ENCODE assay signal across 8 mouse cellular contexts in genomic region chr7:27508648-27509005, GRCm38 (mm10). TPM values are rescaled to one million over a fixed set of nuclear protein-coding genes. Genes with fewer than 3 reads are reported as not detected.
A peak's percentile ranks its signal among the peaks of the same experiment; 100 is the strongest.
DNase-seq lines count a peak whose midpoint lies in the region; ATAC-seq and TF ChIP-seq lines count a peak whose summit lies in the region.

No protein-coding gene starts in this region.

- no peaks in the 10 kb centered on the region for H3K27me3 ChIP-seq in Patski
- no peaks in the 10 kb centered on the region for H3K27me3 ChIP-seq in intestine, embryonic 14.5 days (replicated peaks; ENCODE audit: control insufficient read depth, insufficient read depth, low read length)
- no peaks in the 10 kb centered on the region for H3K27me3 ChIP-seq in liver, postnatal 0 days (ENCODE audit: insufficient read depth, low read length)
- H3K27me3 ChIP-seq in neural tube, embryonic 12.5 days (replicated peaks): no peaks in the 10 kb centered on the region

- TF ChIP-seq CTCF in Patski (IDR thresholded peaks at IDR 0.05): peak; percentile 92
- TF ChIP-seq CTCF in liver, postnatal 0 days (IDR thresholded peaks at IDR 0.05; ENCODE audit: low read depth): peak; percentile 90

- TF ChIP-seq EP300 in liver, postnatal 0 days (IDR thresholded peaks at IDR 0.05; ENCODE audit: low read depth): no peak

- peak overlapping the region; percentile 99 for H3K27ac ChIP-seq in intestine, embryonic 14.5 days (ENCODE audit: low read depth)
- H3K27ac ChIP-seq in liver, postnatal 0 days (ENCODE audit: low read depth): peak overlapping the region; percentile 94
- no peak overlapping the region for H3K27ac ChIP-seq in neural tube, embryonic 12.5 days

- H3K9ac ChIP-seq in intestine, embryonic 14.5 days (ENCODE audit: low read length): peak overlapping the region; percentile 29; the same call in 1 of the 2 replicates
- H3K9ac ChIP-seq in liver, postnatal 0 days (replicated peaks): no peak overlapping the region
- no peak overlapping the region for H3K9ac ChIP-seq in neural tube, embryonic 12.5 days

- WGBS in intestine, embryonic 14.5 days: 18% methylated on average over 6 of the region's 6 CpGs
- WGBS in liver, postnatal 0 days (ENCODE audit: insufficient replicate concordance): 23% methylated on average over 6 of the region's 6 CpGs
- 21% methylated on average over 6 of the region's 6 CpGs for WGBS in neural tube, embryonic 12.5 days

- DNase-seq in A20 (ENCODE audit: low read depth, low spot score) (peak; percentile 82), Patski (ENCODE audit: low read depth, low spot score) (no peak)
- DNase-seq in cerebellum, postnatal 10 days: peak; percentile 71 to 73
- DNase-seq in gastrocnemius, adult 8-10 months (ENCODE audit: low spot score in 2 of 2): peak; percentile 28 to 50
- peak; percentile 75 for DNase-seq in intestine, embryonic 14.5 days (ENCODE audit: low spot score)
- peak; percentile 79 for DNase-seq in liver, postnatal 0 days
- DNase-seq in thymus, postnatal 36 days: peak; percentile 65 to 68

- in situ Hi-C loops in Patski (cut with MboI; ENCODE audit: low pct_unique_long_range_greater_than_20kb): loop anchor here (5.0 kb wide), 1 partner anchor 61 kb away; the partner anchor contains the start of genes Blvrb and Sptbn4

- ATAC-seq in Patski: peak; percentile 75
- peak; percentile 52 for ATAC-seq in intestine, embryonic 14.5 days (replicated peaks; ENCODE audit: low FRiP score, low TSS enrichment, low read depth)
- ATAC-seq in liver, postnatal 0 days: peak; percentile 80
- peak; percentile 57 for ATAC-seq in neural tube, embryonic 12.5 days (ENCODE audit: low FRiP score, low read depth)

- H3K9me3 ChIP-seq in intestine, embryonic 14.5 days (ENCODE audit: control insufficient read depth, low read length): no peaks in the 10 kb centered on the region
- H3K9me3 ChIP-seq in liver, postnatal 0 days (ENCODE audit: low read length): no peaks in the 10 kb centered on the region
- H3K9me3 ChIP-seq in neural tube, embryonic 12.5 days: no peaks in the 10 kb centered on the region

- H3K36me3 ChIP-seq in intestine, embryonic 14.5 days (ENCODE audit: control insufficient read depth, insufficient read depth, low read length): no peaks in the 10 kb centered on the region
- no peaks in the 10 kb centered on the region for H3K36me3 ChIP-seq in liver, postnatal 0 days (replicated peaks; ENCODE audit: insufficient read depth, low read length)
- no peaks in the 10 kb centered on the region for H3K36me3 ChIP-seq in neural tube, embryonic 12.5 days

- H3K4me1 ChIP-seq in intestine, embryonic 14.5 days (replicated peaks; ENCODE audit: control insufficient read depth, insufficient read depth, low read length): peaks cover 11% of the 10 kb centered on the region; the same call in 1 of the 2 replicates
- H3K4me1 ChIP-seq in liver, postnatal 0 days (ENCODE audit: insufficient read depth): peaks cover 15% of the 10 kb centered on the region; the same call in 1 of the 2 replicates
- H3K4me1 ChIP-seq in neural tube, embryonic 12.5 days: peaks cover 6% of the 10 kb centered on the region

- CTCF ChIA-PET in Patski (lab: Charles Lee): interaction anchor here (1.0 to 2.8 kb wide), 9 partner anchors 10 to 179 kb away, joined by 3 to 16 read pairs (median 4); partner anchors contain the start of genes 2310022A10Rik and Pld3

- POLR2A ChIA-PET in Patski (lab: Charles Lee): interaction anchor here (0.9 to 3.6 kb wide), 5 partner anchors 8 to 34 kb away, joined by 3 to 20 read pairs (median 3); no protein-coding TSS in a partner anchor

- H3K4me2 ChIP-seq in intestine, embryonic 14.5 days (ENCODE audit: low read length): peak overlapping the region; percentile 68
- H3K4me2 ChIP-seq in liver, postnatal 0 days (ENCODE audit: low read depth, low read length): peak overlapping the region; percentile 95
- H3K4me2 ChIP-seq in neural tube, embryonic 12.5 days (replicated peaks): peak overlapping the region; percentile 70

- peak overlapping the region; percentile 63 for H3K4me3 ChIP-seq in intestine, embryonic 14.5 days (ENCODE audit: low read depth, low read length)
- H3K4me3 ChIP-seq in liver, postnatal 0 days (ENCODE audit: low read depth, low read length): peak overlapping the region; percentile 66
- peak overlapping the region; percentile 49; the same call in 1 of the 2 replicates for H3K4me3 ChIP-seq in neural tube, embryonic 12.5 days

RNA-seq across cellular contexts. Expression of gene Prx, which starts 9.5 kb away (rescaled TPM):
- polyA plus RNA-seq in Patski (2021): 4.4 TPM
- 1 to 10 TPM; 2.3 to 7.7 (median 5.7) TPM for total RNA-seq in gastrocnemius, adult 8-10 months (2022)
- 1.5 and 1.6 TPM in 2 replicates for polyA plus RNA-seq in intestine, embryonic 14.5 days (2014; fragmentation: Nextera tagmentation; extraction: Ambion mirVana)
- 0.25 and 0.28 TPM in 2 replicates for polyA plus RNA-seq in liver, postnatal 0 days (2015; fragmentation: Nextera tagmentation; extraction: Ambion mirVana)
- 2.2 and 2.8 TPM in 2 replicates for polyA plus RNA-seq in neural tube, embryonic 12.5 days (2016; fragmentation: Nextera tagmentation; extraction: Ambion mirVana)

RNA-seq across cellular contexts. Expression of gene Hipk4, which starts 14.4 kb away (rescaled TPM):
- 0.95 TPM for polyA plus RNA-seq in Patski (2021)
- total RNA-seq in gastrocnemius, adult 8-10 months (2022): under 1 TPM in 1 of 4 experiments, not detected in 3; 0.11 TPM
- 0.83 and 1.2 TPM in 2 replicates for polyA plus RNA-seq in intestine, embryonic 14.5 days (2014; fragmentation: Nextera tagmentation; extraction: Ambion mirVana)
- polyA plus RNA-seq in liver, postnatal 0 days (2015; fragmentation: Nextera tagmentation; extraction: Ambion mirVana): 0.04 TPM in 1 of 2 replicates, not detected in the other
- 0.44 and 0.54 TPM in 2 replicates for polyA plus RNA-seq in neural tube, embryonic 12.5 days (2016; fragmentation: Nextera tagmentation; extraction: Ambion mirVana)

RNA-seq across cellular contexts. Expression of gene Sertad1, which starts 21.9 kb away (rescaled TPM):
- 27.6 TPM for polyA plus RNA-seq in Patski (2021)
- total RNA-seq in gastrocnemius, adult 8-10 months (2022): 1 to 10 TPM; 6.5 to 9.8 (median 8.8) TPM
- 33.9 and 38.4 TPM in 2 replicates for polyA plus RNA-seq in intestine, embryonic 14.5 days (2014; fragmentation: Nextera tagmentation; extraction: Ambion mirVana)
- polyA plus RNA-seq in liver, postnatal 0 days (2015; fragmentation: Nextera tagmentation; extraction: Ambion mirVana): 18.3 and 18.5 TPM in 2 replicates
- 14.6 and 14.8 TPM in 2 replicates for polyA plus RNA-seq in neural tube, embryonic 12.5 days (2016; fragmentation: Nextera tagmentation; extraction: Ambion mirVana)

RNA-seq across cellular contexts. Expression of gene Sertad3, which starts 35.1 kb away (rescaled TPM):
- 9.1 TPM for polyA plus RNA-seq in Patski (2021)
- total RNA-seq in gastrocnemius, adult 8-10 months (2022): 1 to 10 TPM; 3.8 to 5.3 (median 4.3) TPM
- polyA plus RNA-seq in intestine, embryonic 14.5 days (2014; fragmentation: Nextera tagmentation; extraction: Ambion mirVana): 25.2 and 29.0 TPM in 2 replicates
- polyA plus RNA-seq in liver, postnatal 0 days (2015; fragmentation: Nextera tagmentation; extraction: Ambion mirVana): 16.2 and 17.0 TPM in 2 replicates
- polyA plus RNA-seq in neural tube, embryonic 12.5 days (2016; fragmentation: Nextera tagmentation; extraction: Ambion mirVana): 20.5 and 22.2 TPM in 2 replicates

RNA-seq across cellular contexts. Expression of gene Pld3, which starts 44.4 kb away (rescaled TPM):
- 148 TPM for polyA plus RNA-seq in Patski (2021)
- 10 to 100 TPM; 14.0 to 15.3 (median 14.9) TPM for total RNA-seq in gastrocnemius, adult 8-10 months (2022)
- 58.5 and 66.6 TPM in 2 replicates for polyA plus RNA-seq in intestine, embryonic 14.5 days (2014; fragmentation: Nextera tagmentation; extraction: Ambion mirVana)
- 46.5 and 49.3 TPM in 2 replicates for polyA plus RNA-seq in liver, postnatal 0 days (2015; fragmentation: Nextera tagmentation; extraction: Ambion mirVana)
- 90.8 and 91.3 TPM in 2 replicates for polyA plus RNA-seq in neural tube, embryonic 12.5 days (2016; fragmentation: Nextera tagmentation; extraction: Ambion mirVana)
